Mouse (Mus musculus): ENCODE results near the gene Mex3d.

GRCm38 (mm10) chr10:80348244-80348781 is 39.1 kb downstream of the Mex3d start, which contains the start of gene Adamtsl5:
- peak; percentile 97 for TF ChIP-seq CTCF (IDR thresholded peaks at IDR 0.05; ENCODE audit: low read depth)
- no peak for TF ChIP-seq EP300 (IDR thresholded peaks at IDR 0.05; ENCODE audit: low read depth)

Measured in liver, postnatal 0 days (tissue).